Mouse (Mus musculus) ES-E14 (cell line): Measurements from ENCODE around the gene Asb8. TPM values are rescaled to one million over a fixed set of nuclear protein-coding genes. Genes with fewer than 3 reads are reported as not detected.

Experiments
- DNase-seq: peaks from one replicate; pipeline ENCODE4 v3.0.0-alpha.2; 2013; ENCODE audit warnings: low read depth, low spot score
- H3K27ac ChIP-seq: 2 replicates; pipeline ENCODE4 v1.5.1; 2012; ENCODE audit warnings: low read depth, mild to moderate bottlenecking, low read length, moderate library complexity, mixed read lengths; ENCODE audit not compliant: poor library complexity, insufficient read depth, severe bottlenecking
- H3K36me3 ChIP-seq: 2 replicates; pipeline ENCODE4 v1.6.1; 2012; ENCODE audit warnings: mild to moderate bottlenecking, low read length, moderate library complexity, mixed read lengths; ENCODE audit not compliant: control insufficient read depth, poor library complexity, insufficient read depth, severe bottlenecking
- H3K4me1 ChIP-seq, 2 experiments: fragments of 150-350 bp in 1 of 2; sonication (generic) in 1 of 2; 2 replicates each; pipeline ENCODE4 v1.6.1; 2012; ENCODE audit warnings: low read length in 2 of 2, mild to moderate bottlenecking in 1 of 2, mixed read lengths in 1 of 2; ENCODE audit not compliant: control insufficient read depth in 2 of 2, insufficient read depth in 2 of 2, poor library complexity in 1 of 2
- H3K4me3 ChIP-seq, 2 experiments: fragments of 150-350 bp in 1 of 2; sonication (generic) in 1 of 2; 2 replicates each; pipeline ENCODE4 v1.5.1; 2012; ENCODE audit warnings: low read length in 2 of 2, low read depth in 1 of 2, mild to moderate bottlenecking in 1 of 2, mixed read lengths in 1 of 2; ENCODE audit not compliant: insufficient read depth in 1 of 2, poor library complexity in 1 of 2, severe bottlenecking in 1 of 2
- H3K9ac ChIP-seq: 2 replicates; pipeline ENCODE4 v1.6.1; 2012; ENCODE audit warnings: low read depth, mild to moderate bottlenecking, low read length, mixed read lengths; ENCODE audit not compliant: poor library complexity, insufficient read depth, severe bottlenecking
- H3K9me3 ChIP-seq: fragments of 150-350 bp; sonication (generic); 2 replicates; pipeline ENCODE4 v1.6.1; 2012; ENCODE audit warnings: low read depth, mild to moderate bottlenecking, low read length; ENCODE audit not compliant: control insufficient read depth, insufficient read depth
- CHD2 ChIP-seq: IDR thresholded peaks from 2 replicates; pipeline ENCODE4 v1.6.1; 2014; ENCODE audit warnings: mild to moderate bottlenecking, low read depth, low read length, inconsistent platforms
- HCFC1 ChIP-seq: IDR thresholded peaks from 2 replicates; pipeline ENCODE4 v1.6.1; 2012; ENCODE audit warnings: low read length, inconsistent platforms, borderline replicate concordance; ENCODE audit not compliant: insufficient read depth
- MAFK ChIP-seq: IDR thresholded peaks from 2 replicates; pipeline ENCODE4 v1.6.1; 2014; ENCODE audit warnings: mild to moderate bottlenecking, low read depth, low read length, inconsistent platforms; ENCODE audit not compliant: insufficient read depth
- ZC3H11A ChIP-seq: IDR thresholded peaks from 2 replicates; pipeline ENCODE4 v1.6.1; 2012; ENCODE audit warnings: low read depth, mild to moderate bottlenecking, inconsistent platforms, low read length, borderline replicate concordance
- ZNF384 ChIP-seq: IDR thresholded peaks from 2 replicates; pipeline ENCODE4 v1.6.1; 2012; ENCODE audit warnings: low read depth, low read length, inconsistent platforms
- in situ Hi-C, 2 experiments: fragments of 600-800 bp; cut with MboI; formaldehyde crosslinking; loops; one replicate each; pipeline ENCODE4 v1.15.1; 2025; ENCODE audit warnings: low sequenced_read_pairs in 2 of 2, inconsistent platforms in 1 of 2; ENCODE audit not compliant: unreplicated experiment in 2 of 2
- total RNA-seq: library from RNA; depleted of rRNA; stranded (reverse); fragments of 300-350 nt; gene quantifications from 2 replicates; pipeline ENCODE4 v1.2.3, GENCODE M21; 2012

Gene Asb8
- total RNA-seq, 1 experiment: 12.5 TPM

- no peak for DNase-seq
- in situ Hi-C loops: no loop called here
- no peak overlapping the region for H3K4me3 ChIP-seq
Observed at GRCm38 (mm10) chr15:98114852-98115778, 50.3 kb downstream of the Asb8 start.

GRCm38 (mm10) chr15:98114098-98114851 lies 51.1 kb downstream of the Asb8 start:
- Histone ChIP-seq H3K27ac (0 out of 2 replicates have a peak overlapping the region, but pooled peaks have one; percentile 41), H3K9me3 (no peaks in the 10 kb centered on the region), H3K9ac (peak overlapping the region; percentile 18; the same call in 1 of the 2 replicates), H3K4me3 (no peak overlapping the region), H3K4me1 (peaks cover 0 to 28% of the 10 kb centered on the region in 2 experiments; a peak in 2 of 4 replicates), H3K36me3 (0 out of 2 replicates have a peak, but pooled peaks cover 1% of the 10 kb centered on the region)
- DNase-seq: no peak
- in situ Hi-C loops: no loop called here
- TF ChIP-seq ZC3H11A (no peak), HCFC1 (no peak), CHD2 (no peak), ZNF384 (no peak), MAFK (no peak)

More at GRCm38 (mm10) chr15:98114852-98115778, 50.3 kb downstream of the Asb8 start:
- no peaks in the 10 kb centered on the region for H3K9me3 ChIP-seq
- 0 out of 2 replicates have a peak, but pooled peaks cover 2% of the 10 kb centered on the region for H3K36me3 ChIP-seq
- TF ChIP-seq MAFK (no peak), CHD2 (no peak), HCFC1 (no peak), ZC3H11A (no peak), ZNF384 (no peak)
- peaks cover 0 to 29% of the 10 kb centered on the region in 2 experiments; a peak in 2 of 4 replicates for H3K4me1 ChIP-seq
- H3K27ac ChIP-seq: peak overlapping the region; percentile 44
- no peak overlapping the region for H3K9ac ChIP-seq

- in situ Hi-C loops: no loop called here
- Histone ChIP-seq H3K9ac (no peak overlapping the region), H3K36me3 (no peaks in the 10 kb centered on the region), H3K27ac (no peak overlapping the region), H3K4me3 (no peak overlapping the region), H3K4me1 (peaks cover 1 to 29% of the 10 kb centered on the region in 2 experiments; a peak in 2 of 4 replicates), H3K9me3 (no peaks in the 10 kb centered on the region)
- no peak for TF ChIP-seq ZNF384
- no peak for TF ChIP-seq CHD2
- TF ChIP-seq HCFC1: no peak
- TF ChIP-seq MAFK: no peak
- TF ChIP-seq ZC3H11A: no peak
- no peak for DNase-seq
Observed at GRCm38 (mm10) chr15:98111791-98112190, 53.6 kb downstream of the Asb8 start.
